Mouse (Mus musculus) stomach, embryonic 16.5 days (tissue): ENCODE measurements around the gene Vti1a. TPM values are rescaled to one million over a fixed set of nuclear protein-coding genes. Genes with fewer than 3 reads are reported as not detected.

ENCODE experiments used
- ATAC-seq: fragments of 200-750 bp; cut with Nextera tagmentation; 2 replicates; pipeline ENCODE4 v1.8.0; 2017; ENCODE audit warnings: moderate number of reproducible peaks, moderate TSS enrichment; ENCODE audit not compliant: insufficient read depth, low FRiP score
- H3K27ac ChIP-seq: fragments of 300-500 bp; sonication (generic); 2 replicates; pipeline ENCODE4 v1.5.1; 2014; ENCODE audit warnings: low read length
- H3K27me3 ChIP-seq: fragments of 300-500 bp; sonication (generic); 2 replicates; pipeline ENCODE4 v1.6.1; 2014; ENCODE audit warnings: low read length, control low read depth, mixed read lengths; ENCODE audit not compliant: control insufficient read depth, insufficient read depth
- H3K36me3 ChIP-seq: fragments of 300-500 bp; sonication (generic); 2 replicates; pipeline ENCODE4 v1.6.1; 2014; ENCODE audit warnings: low read length; ENCODE audit not compliant: control insufficient read depth, insufficient read depth
- H3K4me1 ChIP-seq: fragments of 300-500 bp; sonication (generic); 2 replicates; pipeline ENCODE4 v1.6.1; 2014; ENCODE audit warnings: low read length, control low read depth, mixed read lengths; ENCODE audit not compliant: control insufficient read depth, insufficient read depth
- H3K4me2 ChIP-seq: fragments of 300-500 bp; sonication (generic); 2 replicates; pipeline ENCODE4 v1.6.1; 2014; ENCODE audit warnings: low read depth, low read length, mixed read lengths
- H3K4me3 ChIP-seq: fragments of 300-500 bp; sonication (generic); replicated peaks from 2 replicates; pipeline ENCODE4 v1.5.1; 2014; ENCODE audit warnings: mild to moderate bottlenecking, low read length
- H3K9ac ChIP-seq: fragments of 300-500 bp; sonication (generic); 2 replicates; pipeline ENCODE4 v1.6.1; 2014; ENCODE audit warnings: low read length
- H3K9me3 ChIP-seq: fragments of 300-500 bp; sonication (generic); replicated peaks from 2 replicates; pipeline ENCODE4 v1.6.1; 2016; ENCODE audit warnings: low read length, control low read depth; ENCODE audit not compliant: control insufficient read depth
- WGBS: fragments of 180-500 bp; shearing (Covaris S2); extraction: QIAGEN DNeasy Blood & Tissue Kit; methylation state at CpG from one replicate; pipeline ENCODE4 v1.1.7; 2014; 5-methylcytosine and 5-hydroxymethylcytosine counted together
- polyA plus RNA-seq: library from polyadenylated mRNA; unstranded; fragments of >200 nt; fragmentation: Nextera tagmentation; extraction: Ambion mirVana; gene quantifications from 2 replicates; pipeline ENCODE4 v1.2.1, GENCODE M21; 2015

Vti1a gene
- polyA plus RNA-seq, 1 experiment from 2014 or later: 26.1 TPM

- H3K9ac ChIP-seq: no peak overlapping the region
- WGBS: 88% methylated on average over 4 of the region's 4 CpGs
- H3K4me3 ChIP-seq: no peak overlapping the region
- no peak for ATAC-seq
- no peaks in the 10 kb centered on the region for H3K36me3 ChIP-seq
- H3K27me3 ChIP-seq: no peaks in the 10 kb centered on the region
- no peak overlapping the region for H3K4me2 ChIP-seq
- H3K4me1 ChIP-seq: no peaks in the 10 kb centered on the region
- no peaks in the 10 kb centered on the region for H3K9me3 ChIP-seq
- no peak overlapping the region for H3K27ac ChIP-seq
These were observed 30.1 kb upstream of the Vti1a start for GRCm38 (mm10) chr19:55286034-55286433.

GRCm38 (mm10) chr19:55288974-55289373 lies 27.1 kb upstream of the Vti1a start:
- Histone ChIP-seq H3K4me1 (no peaks in the 10 kb centered on the region), H3K36me3 (no peaks in the 10 kb centered on the region), H3K4me2 (no peak overlapping the region)

DNA sequence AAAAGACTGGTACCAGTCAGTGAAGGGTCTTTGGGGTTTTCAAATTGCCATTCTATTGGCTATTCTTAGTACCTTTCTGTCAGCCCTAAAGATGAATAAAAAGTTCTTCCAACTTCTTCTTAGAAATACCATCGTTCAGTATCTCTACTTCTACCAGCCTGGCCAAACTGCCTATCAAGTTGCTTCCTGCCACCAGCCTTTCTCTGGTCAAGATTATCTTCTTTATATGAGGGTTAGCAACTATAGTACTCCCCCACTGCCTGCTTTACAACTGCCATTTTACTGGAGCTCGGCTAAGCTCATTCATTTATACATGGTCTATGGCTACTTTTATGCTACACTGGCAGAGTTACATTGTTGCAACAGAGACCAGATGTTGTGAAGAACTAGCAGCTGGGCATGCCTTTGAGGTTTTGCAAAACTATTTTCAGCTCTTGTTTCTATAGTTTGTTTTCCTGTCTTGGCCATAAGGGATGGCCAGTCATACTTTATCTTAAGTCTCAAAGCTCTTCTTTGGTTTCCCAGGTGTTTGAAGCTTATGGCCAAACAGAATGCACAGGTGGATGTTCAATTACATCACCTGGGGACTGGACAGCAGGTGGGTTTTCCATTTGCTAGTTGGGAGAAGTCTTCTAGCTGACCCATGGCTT lies 25.3 kb upstream of the Vti1a start:
- no peak overlapping the region for H3K9ac ChIP-seq
- 85% methylated on average over 2 of the region's 2 CpGs for WGBS
- no peaks in the 10 kb centered on the region for H3K4me1 ChIP-seq
- no peaks in the 10 kb centered on the region; the same call in 1 of the 2 replicates for H3K36me3 ChIP-seq
- no peaks in the 10 kb centered on the region for H3K27me3 ChIP-seq
- H3K27ac ChIP-seq: no peak overlapping the region
- no peak overlapping the region for H3K4me3 ChIP-seq
- H3K9me3 ChIP-seq: no peaks in the 10 kb centered on the region
- ATAC-seq: no peak
- H3K4me2 ChIP-seq: no peak overlapping the region

More at GRCm38 (mm10) chr19:55288974-55289373, 27.1 kb upstream of the Vti1a start:
- no peaks in the 10 kb centered on the region for H3K27me3 ChIP-seq
- H3K4me3 ChIP-seq: no peak overlapping the region
- H3K9ac ChIP-seq: no peak overlapping the region
- H3K9me3 ChIP-seq: no peaks in the 10 kb centered on the region
- no peak overlapping the region for H3K27ac ChIP-seq
- ATAC-seq: no peak

GRCm38 (mm10) chr19:55292210-55292850 lies 23.8 kb upstream of the Vti1a start:
- H3K27ac ChIP-seq: no peak overlapping the region
- no peak overlapping the region for H3K4me2 ChIP-seq
- H3K36me3 ChIP-seq: peaks cover 9% of the 10 kb centered on the region
- H3K27me3 ChIP-seq: no peaks in the 10 kb centered on the region
- no peak overlapping the region for H3K9ac ChIP-seq
- H3K4me1 ChIP-seq: no peaks in the 10 kb centered on the region
- H3K4me3 ChIP-seq: no peak overlapping the region
- ATAC-seq: no peak
- no peaks in the 10 kb centered on the region for H3K9me3 ChIP-seq
- WGBS: 92% methylated on average over 2 of the region's 2 CpGs

DNA sequence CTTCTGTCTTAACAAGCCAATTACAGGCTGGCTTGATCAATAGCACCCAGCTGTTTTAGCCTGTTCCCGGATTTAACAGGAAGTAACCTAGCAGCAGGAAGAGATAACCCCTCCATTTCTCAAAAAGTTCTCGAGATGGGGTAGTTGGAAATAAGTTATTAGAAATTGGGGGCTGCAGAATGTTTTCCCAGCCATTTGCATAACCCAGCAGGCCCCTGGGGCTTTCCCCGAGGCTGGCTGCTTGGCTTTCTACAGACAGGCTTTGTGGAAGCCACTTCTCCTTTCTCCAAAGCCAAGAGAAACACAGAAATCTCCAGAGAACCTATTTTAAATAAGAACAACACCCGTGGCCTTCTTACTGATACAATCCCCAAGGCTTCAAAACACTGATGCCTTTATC lies 22.9 kb upstream of the Vti1a start:
- no peak overlapping the region for H3K9ac ChIP-seq
- WGBS: 43% methylated on average over 4 of the region's 4 CpGs

DNA sequence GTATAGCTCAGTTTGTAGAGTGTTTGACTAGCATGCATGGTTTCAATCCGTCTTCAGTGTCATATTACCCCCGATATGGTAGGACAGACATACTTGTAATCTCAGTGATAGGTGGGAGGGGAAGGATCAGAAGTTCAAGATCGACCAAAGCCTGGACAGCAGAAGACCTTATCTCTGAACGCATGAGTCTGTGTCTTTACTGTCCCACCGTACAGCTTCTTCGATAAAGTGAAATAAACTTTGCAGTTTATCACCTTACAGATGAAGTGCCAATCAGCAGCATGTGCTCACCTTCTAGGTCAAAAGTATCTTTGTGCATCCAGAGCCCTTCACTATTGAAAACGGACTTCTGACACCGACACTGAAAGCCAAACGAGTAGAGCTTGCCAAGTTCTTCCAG lies 21.0 kb upstream of the Vti1a start:
- 86% methylated on average over 9 of the region's 9 CpGs for WGBS
- no peaks in the 10 kb centered on the region for H3K4me1 ChIP-seq
- no peaks in the 10 kb centered on the region for H3K9me3 ChIP-seq
- H3K4me3 ChIP-seq: no peak overlapping the region
- H3K27me3 ChIP-seq: no peaks in the 10 kb centered on the region
- no peak overlapping the region for H3K4me2 ChIP-seq
- ATAC-seq: no peak
- no peak overlapping the region for H3K9ac ChIP-seq
- peaks cover 10% of the 10 kb centered on the region for H3K36me3 ChIP-seq
- H3K27ac ChIP-seq: no peak overlapping the region

More for the DNA sequence above, 22.9 kb upstream of the Vti1a start:
- Histone ChIP-seq H3K9me3 (no peaks in the 10 kb centered on the region), H3K4me3 (no peak overlapping the region), H3K4me2 (no peak overlapping the region), H3K4me1 (no peaks in the 10 kb centered on the region), H3K36me3 (peaks cover 10% of the 10 kb centered on the region), H3K27me3 (no peaks in the 10 kb centered on the region), H3K27ac (no peak overlapping the region)
- no peak for ATAC-seq

GRCm38 (mm10) chr19:55295556-55295955 lies 20.5 kb upstream of the Vti1a start:
- WGBS: 80% methylated on average over 3 of the region's 3 CpGs
- Histone ChIP-seq H3K36me3 (peaks cover 10% of the 10 kb centered on the region), H3K27me3 (no peaks in the 10 kb centered on the region), H3K4me3 (no peak overlapping the region), H3K4me2 (no peak overlapping the region), H3K9me3 (no peaks in the 10 kb centered on the region), H3K9ac (no peak overlapping the region), H3K4me1 (no peaks in the 10 kb centered on the region), H3K27ac (no peak overlapping the region)
- ATAC-seq: no peak

DNA sequence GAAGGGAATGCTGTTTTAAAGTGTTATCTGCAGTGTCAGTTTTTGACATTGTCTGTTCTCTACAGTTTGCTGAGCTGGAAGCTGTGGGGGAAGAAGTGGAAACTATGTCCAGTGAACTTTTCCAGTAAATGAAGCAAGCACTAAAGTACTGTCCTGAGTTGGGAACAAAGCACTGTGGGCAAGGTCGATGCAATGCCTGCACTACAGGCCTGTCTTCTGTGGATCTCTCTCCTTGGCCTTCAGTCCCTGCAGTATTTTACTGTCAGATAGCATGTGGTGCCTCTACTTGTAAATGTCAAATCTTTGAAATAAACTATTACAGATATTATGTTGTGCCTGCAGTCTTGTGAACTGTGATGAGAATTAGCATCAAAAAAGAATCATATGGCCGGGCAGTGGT lies 19.8 kb upstream of the Vti1a start:
- no peaks in the 10 kb centered on the region for H3K27me3 ChIP-seq
- WGBS: 93% methylated on average over 2 of the region's 2 CpGs
- no peaks in the 10 kb centered on the region for H3K4me1 ChIP-seq
- no peak overlapping the region for H3K4me3 ChIP-seq
- no peak for ATAC-seq
- no peak overlapping the region for H3K9ac ChIP-seq
- H3K4me2 ChIP-seq: no peak overlapping the region
- H3K36me3 ChIP-seq: peaks cover 10% of the 10 kb centered on the region
- no peak overlapping the region for H3K27ac ChIP-seq
- H3K9me3 ChIP-seq: no peaks in the 10 kb centered on the region

DNA sequence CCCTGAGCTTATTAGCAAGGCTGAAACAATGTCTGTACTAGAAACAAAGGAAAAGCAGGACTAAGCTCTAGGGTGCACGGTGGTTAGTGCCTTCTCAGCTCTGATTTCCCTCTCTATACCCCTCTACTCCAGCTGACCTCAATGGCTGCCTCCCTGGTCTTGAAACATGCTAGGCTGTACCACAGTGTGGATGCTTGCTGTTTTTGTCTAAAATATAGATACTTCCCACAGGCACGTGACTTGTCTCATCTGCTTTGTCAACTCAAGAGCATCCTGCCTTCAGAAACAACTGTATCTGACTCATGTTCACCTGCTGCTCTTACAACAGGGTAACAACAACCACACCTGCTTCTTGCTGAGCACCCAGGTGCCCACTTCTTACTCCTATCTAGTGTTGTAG lies 18.6 kb upstream of the Vti1a start:
- Histone ChIP-seq H3K4me1 (no peaks in the 10 kb centered on the region), H3K36me3 (peaks cover 10% of the 10 kb centered on the region), H3K27ac (no peak overlapping the region), H3K4me2 (no peak overlapping the region), H3K9me3 (no peaks in the 10 kb centered on the region), H3K9ac (no peak overlapping the region), H3K4me3 (no peak overlapping the region), H3K27me3 (no peaks in the 10 kb centered on the region)
- ATAC-seq: no peak
- WGBS: 91% methylated on average over 2 of the region's 2 CpGs
